Mouse (Mus musculus): ENCODE results near the gene Nrg3. TPM values are rescaled to one million over a fixed set of nuclear protein-coding genes. Genes with fewer than 3 reads are reported as not detected.

Nrg3 gene
- polyA plus RNA-seq, 1 experiment: not detected

- H3K27ac ChIP-seq (ENCODE audit: insufficient read depth, low read depth, low read length): no peak overlapping the region
- no peak for TF ChIP-seq POLR2A (IDR thresholded peaks at IDR 0.05; ENCODE audit: borderline replicate concordance, low read depth, low read length)
- TF ChIP-seq CTCF (IDR thresholded peaks at IDR 0.05; ENCODE audit: low read depth, low read length): no peak
- no peak overlapping the region for H3K4me3 ChIP-seq (ENCODE audit: insufficient read depth, low read length)
- H3K4me1 ChIP-seq (ENCODE audit: control insufficient read depth, insufficient read depth, low read length): no peaks in the 10 kb centered on the region
These were observed 770.1 kb downstream of the Nrg3 start for GRCm38 (mm10) chr14:38702596-38703393.

GRCm38 (mm10) chr14:38701413-38701812 lies 771.5 kb downstream of the Nrg3 start:
- no peak overlapping the region for H3K4me3 ChIP-seq (ENCODE audit: insufficient read depth, low read length)
- TF ChIP-seq POLR2A (IDR thresholded peaks at IDR 0.05; ENCODE audit: borderline replicate concordance, low read depth, low read length) (no peak), CTCF (IDR thresholded peaks at IDR 0.05; ENCODE audit: low read depth, low read length) (no peak)
- H3K27ac ChIP-seq (ENCODE audit: insufficient read depth, low read depth, low read length): no peak overlapping the region
- H3K4me1 ChIP-seq (ENCODE audit: control insufficient read depth, insufficient read depth, low read length): no peaks in the 10 kb centered on the region

- no peak overlapping the region for H3K4me3 ChIP-seq (ENCODE audit: insufficient read depth, low read length)
- H3K27ac ChIP-seq (ENCODE audit: insufficient read depth, low read depth, low read length): no peak overlapping the region
- no peak for TF ChIP-seq POLR2A (IDR thresholded peaks at IDR 0.05; ENCODE audit: borderline replicate concordance, low read depth, low read length)
- TF ChIP-seq CTCF (IDR thresholded peaks at IDR 0.05; ENCODE audit: low read depth, low read length): no peak
- H3K4me1 ChIP-seq (ENCODE audit: control insufficient read depth, insufficient read depth, low read length): no peaks in the 10 kb centered on the region
These were observed 771.9 kb downstream of the Nrg3 start for GRCm38 (mm10) chr14:38700972-38701371.

- TF ChIP-seq CTCF (IDR thresholded peaks at IDR 0.05; ENCODE audit: low read depth, low read length): no peak
- TF ChIP-seq POLR2A (IDR thresholded peaks at IDR 0.05; ENCODE audit: borderline replicate concordance, low read depth, low read length): no peak
- H3K4me3 ChIP-seq (ENCODE audit: insufficient read depth, low read length): no peak overlapping the region
- no peak overlapping the region for H3K27ac ChIP-seq (ENCODE audit: insufficient read depth, low read depth, low read length)
- no peaks in the 10 kb centered on the region for H3K4me1 ChIP-seq (ENCODE audit: control insufficient read depth, insufficient read depth, low read length)
These were observed 812.9 kb downstream of the Nrg3 start for GRCm38 (mm10) chr14:38659973-38660372.

GRCm38 (mm10) chr14:38637070-38637469 lies 835.8 kb downstream of the Nrg3 start:
- no peak overlapping the region for H3K27ac ChIP-seq (ENCODE audit: insufficient read depth, low read depth, low read length)
- H3K4me1 ChIP-seq (ENCODE audit: control insufficient read depth, insufficient read depth, low read length): no peaks in the 10 kb centered on the region
- TF ChIP-seq CTCF (IDR thresholded peaks at IDR 0.05; ENCODE audit: low read depth, low read length): no peak
- no peak overlapping the region for H3K4me3 ChIP-seq (ENCODE audit: insufficient read depth, low read length)

- Histone ChIP-seq H3K4me3 (ENCODE audit: insufficient read depth, low read length) (no peak overlapping the region), H3K27ac (ENCODE audit: insufficient read depth, low read depth, low read length) (no peak overlapping the region), H3K4me1 (ENCODE audit: control insufficient read depth, insufficient read depth, low read length) (no peaks in the 10 kb centered on the region)
- TF ChIP-seq POLR2A (IDR thresholded peaks at IDR 0.05; ENCODE audit: borderline replicate concordance, low read depth, low read length) (no peak), CTCF (IDR thresholded peaks at IDR 0.05; ENCODE audit: low read depth, low read length) (no peak)
These were observed 842.8 kb downstream of the Nrg3 start for GRCm38 (mm10) chr14:38630114-38630513.

GRCm38 (mm10) chr14:38629671-38630070 lies 843.2 kb downstream of the Nrg3 start:
- Histone ChIP-seq H3K4me3 (ENCODE audit: insufficient read depth, low read length) (no peak overlapping the region), H3K27ac (ENCODE audit: insufficient read depth, low read depth, low read length) (no peak overlapping the region), H3K4me1 (ENCODE audit: control insufficient read depth, insufficient read depth, low read length) (no peaks in the 10 kb centered on the region)
- TF ChIP-seq CTCF (IDR thresholded peaks at IDR 0.05; ENCODE audit: low read depth, low read length) (no peak), POLR2A (IDR thresholded peaks at IDR 0.05; ENCODE audit: borderline replicate concordance, low read depth, low read length) (no peak)

- H3K4me3 ChIP-seq (ENCODE audit: insufficient read depth, low read length): no peak overlapping the region
- TF ChIP-seq CTCF (IDR thresholded peaks at IDR 0.05; ENCODE audit: low read depth, low read length): no peak
- TF ChIP-seq POLR2A (IDR thresholded peaks at IDR 0.05; ENCODE audit: borderline replicate concordance, low read depth, low read length): no peak
- H3K27ac ChIP-seq (ENCODE audit: insufficient read depth, low read depth, low read length): no peak overlapping the region
These were observed 843.8 kb downstream of the Nrg3 start for GRCm38 (mm10) chr14:38628862-38629619.

GRCm38 (mm10) chr14:38616969-38617368 lies 855.9 kb downstream of the Nrg3 start:
- no peak for TF ChIP-seq CTCF (IDR thresholded peaks at IDR 0.05; ENCODE audit: low read depth, low read length)
- no peak for TF ChIP-seq POLR2A (IDR thresholded peaks at IDR 0.05; ENCODE audit: borderline replicate concordance, low read depth, low read length)
- no peaks in the 10 kb centered on the region for H3K4me1 ChIP-seq (ENCODE audit: control insufficient read depth, insufficient read depth, low read length)
- no peak overlapping the region for H3K4me3 ChIP-seq (ENCODE audit: insufficient read depth, low read length)
- no peak overlapping the region for H3K27ac ChIP-seq (ENCODE audit: insufficient read depth, low read depth, low read length)

More at GRCm38 (mm10) chr14:38628862-38629619, 843.8 kb downstream of the Nrg3 start:
- H3K4me1 ChIP-seq (ENCODE audit: control insufficient read depth, insufficient read depth, low read length): no peaks in the 10 kb centered on the region

- Histone ChIP-seq H3K27ac (ENCODE audit: insufficient read depth, low read depth, low read length) (no peak overlapping the region), H3K4me1 (ENCODE audit: control insufficient read depth, insufficient read depth, low read length) (no peaks in the 10 kb centered on the region), H3K4me3 (ENCODE audit: insufficient read depth, low read length) (no peak overlapping the region)
- TF ChIP-seq POLR2A (IDR thresholded peaks at IDR 0.05; ENCODE audit: borderline replicate concordance, low read depth, low read length) (no peak), CTCF (IDR thresholded peaks at IDR 0.05; ENCODE audit: low read depth, low read length) (no peak)
These were observed 875.2 kb downstream of the Nrg3 start for GRCm38 (mm10) chr14:38597735-38598134.

All from bone marrow macrophage, adult 2 months (primary cell).